Mouse (Mus musculus) C2C12 (cell line): ENCODE data around the gene Fosb.

Experiments
- CTCF ChIP-seq: IDR thresholded peaks from one replicate; pipeline ENCODE4 v1.5.1; 2011; ENCODE audit not compliant: control insufficient read depth, insufficient read depth, insufficient read length
- MAX ChIP-seq: IDR thresholded peaks from one replicate; pipeline ENCODE4 v1.6.1; 2011; ENCODE audit warnings: mild to moderate bottlenecking, control low read depth
- USF1 ChIP-seq: IDR thresholded peaks from one replicate; pipeline ENCODE4 v1.6.1; 2011; ENCODE audit warnings: low read depth, mild to moderate bottlenecking, control low read depth, moderate library complexity

GRCm38 (mm10) chr7:19309278-19309883, 470 bp downstream of the Fosb start:
- TF ChIP-seq CTCF (no peak), MAX (no peak), USF1 (no peak)
